Mouse (Mus musculus) E14TG2a.4 (cell line): ENCODE measurements around the gene Sohlh1.
"Not testable (repeated sequence)": the region's sequence is repeated elsewhere in the genome, so short reads cannot be mapped to it uniquely, and the experiment has no call there.

Experiments used
- H3K27me3 ChIP-seq: 2 replicates; pipeline ENCODE4 v1.6.1; 2014; ENCODE audit warnings: low read length, control low read depth; ENCODE audit not compliant: insufficient read depth
- H3K36me3 ChIP-seq: 2 replicates; pipeline ENCODE4 v1.6.1; 2014; ENCODE audit warnings: low read length, control low read depth; ENCODE audit not compliant: insufficient read depth
- H3K4me1 ChIP-seq: replicated peaks from 2 replicates; pipeline ENCODE4 v1.6.1; 2014; ENCODE audit warnings: low read depth, low read length, control low read depth
- H3K4me3 ChIP-seq: replicated peaks from 2 replicates; pipeline ENCODE4 v1.5.1; 2014; ENCODE audit warnings: mild to moderate bottlenecking, low read length
- H3K9me3 ChIP-seq: 2 replicates; pipeline ENCODE4 v1.6.1; 2014; ENCODE audit warnings: low read length, control low read depth
- CTCF ChIP-seq: conservative IDR thresholded peaks from 2 replicates; pipeline ENCODE4 v1.5.1; 2014; ENCODE audit warnings: low read length
- NANOG ChIP-seq: IDR thresholded peaks from 2 replicates; pipeline ENCODE4 v1.6.1; 2014; ENCODE audit warnings: borderline replicate concordance, low read length, mixed read lengths
- POU5F1 ChIP-seq: IDR thresholded peaks from 2 replicates; pipeline ENCODE4 v1.6.1; 2014; ENCODE audit warnings: low read length, borderline replicate concordance

Gene Sohlh1

GRCm38 (mm10) chr2:25822806-25823205 is 24.2 kb downstream of the Sohlh1 start, which contains the start of gene Lcn9:
TSS of gene Lcn9 (plus strand) at chr2:25823153.
- Histone ChIP-seq H3K27me3 (no peaks in the 10 kb centered on the region), H3K4me3 (no peak within 1 kb of the TSS), H3K36me3 (no peaks in the 10 kb centered on the region), H3K4me1 (no peaks in the 10 kb centered on the region), H3K9me3 (no peaks in the 10 kb centered on the region)
- no peak for TF ChIP-seq NANOG
- TF ChIP-seq POU5F1: no peak
- no peak for TF ChIP-seq CTCF

- H3K9me3 ChIP-seq, H3K4me3 ChIP-seq, H3K36me3 ChIP-seq, H3K27me3 ChIP-seq, H3K4me1 ChIP-seq: not testable (repeated sequence)
These were observed 31.3 kb downstream of the Sohlh1 start, which contains the start of gene Glt6d1 for GRCm38 (mm10) chr2:25815748-25816147. TSS of gene Glt6d1 (minus strand) at chr2:25815848.

DNA sequence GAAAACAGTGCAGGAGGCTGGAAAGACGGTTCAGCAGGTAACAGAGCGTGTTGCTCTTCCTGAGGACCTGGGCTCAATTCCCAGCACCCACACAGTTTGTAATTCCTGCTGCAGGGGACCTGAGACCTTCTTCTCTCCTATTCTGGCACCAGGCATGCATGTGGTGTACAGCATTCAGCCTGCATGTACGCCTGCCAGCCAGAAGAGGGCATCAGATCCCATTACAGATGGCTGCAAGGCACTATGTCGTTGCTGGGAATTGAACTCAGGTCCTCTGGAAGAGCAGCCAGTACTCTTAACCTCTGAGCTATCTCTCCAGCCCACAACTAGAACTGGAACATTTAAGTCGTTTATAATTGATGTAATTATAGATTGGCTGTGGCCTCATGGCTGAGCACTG is 33.7 kb downstream of the Sohlh1 start:
- H3K4me3 ChIP-seq: no peak overlapping the region
- no peaks in the 10 kb centered on the region for H3K27me3 ChIP-seq
- H3K36me3 ChIP-seq: no peaks in the 10 kb centered on the region
- peak; percentile 47 for TF ChIP-seq CTCF
- TF ChIP-seq NANOG: no peak
- H3K9me3 ChIP-seq: no peaks in the 10 kb centered on the region
- H3K4me1 ChIP-seq: no peaks in the 10 kb centered on the region

- no peaks in the 10 kb centered on the region for H3K4me1 ChIP-seq
- TF ChIP-seq NANOG: no peak
- no peak for TF ChIP-seq POU5F1
- no peak for TF ChIP-seq CTCF
- no peaks in the 10 kb centered on the region for H3K9me3 ChIP-seq
- H3K36me3 ChIP-seq: no peaks in the 10 kb centered on the region
- no peak overlapping the region for H3K4me3 ChIP-seq
- H3K27me3 ChIP-seq: no peaks in the 10 kb centered on the region
These were observed 35.3 kb downstream of the Sohlh1 start for GRCm38 (mm10) chr2:25811711-25812110.

GRCm38 (mm10) chr2:25798065-25798464 is 49.0 kb downstream of the Sohlh1 start:
- no peaks in the 10 kb centered on the region for H3K27me3 ChIP-seq
- no peaks in the 10 kb centered on the region for H3K9me3 ChIP-seq
- TF ChIP-seq CTCF: no peak
- H3K36me3 ChIP-seq: no peaks in the 10 kb centered on the region
- H3K4me1 ChIP-seq: no peaks in the 10 kb centered on the region
- no peak overlapping the region for H3K4me3 ChIP-seq

DNA sequence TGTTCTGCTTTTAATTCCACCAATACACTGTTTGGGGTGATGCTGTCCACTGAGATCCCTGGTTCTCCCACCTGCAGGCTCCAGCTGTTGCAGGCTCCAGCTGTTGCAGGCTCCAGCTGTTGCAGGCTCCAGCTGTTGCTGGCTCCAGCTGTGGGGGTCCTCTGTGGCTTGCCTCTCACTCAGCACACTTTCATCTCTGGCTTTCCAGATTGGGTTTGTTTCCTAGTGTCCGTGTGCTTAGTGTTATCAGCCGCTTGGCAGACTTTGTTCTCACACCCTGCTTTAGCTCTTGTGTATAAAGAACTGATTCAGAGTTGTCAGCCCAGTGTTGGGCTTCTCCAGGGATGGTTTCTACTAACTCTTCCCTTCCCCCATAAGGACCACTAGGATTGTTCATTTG is 49.4 kb downstream of the Sohlh1 start:
- TF ChIP-seq POU5F1 (no peak), CTCF (no peak), NANOG (no peak)
- no peaks in the 10 kb centered on the region for H3K27me3 ChIP-seq
- no peaks in the 10 kb centered on the region for H3K9me3 ChIP-seq
- H3K4me3 ChIP-seq: no peak overlapping the region
- no peaks in the 10 kb centered on the region for H3K4me1 ChIP-seq
- H3K36me3 ChIP-seq: no peaks in the 10 kb centered on the region
